Mouse (Mus musculus) neutrophil, adult 5-6 weeks (primary cell): ENCODE measurements around the gene Gm13279. TPM values are rescaled to one million over a fixed set of nuclear protein-coding genes. Genes with fewer than 3 reads are reported as not detected.
"Not testable (repeated sequence)": the region's sequence is repeated elsewhere in the genome, so short reads cannot be mapped to it uniquely, and the experiment has no call there.

Source experiments
- ATAC-seq: fragments of 151-379, 151-347 bp; 2 replicates; pipeline ENCODE4 v1.8.0; 2017; ENCODE audit warnings: mild to moderate bottlenecking, moderate TSS enrichment; ENCODE audit not compliant: insufficient number of reproducible peaks, poor library complexity, low FRiP score, severe bottlenecking; ENCODE audit errors: extremely low read depth
- total RNA-seq: library from RNA; stranded (forward); fragments of 200-1000 nt; gene quantifications from 2 replicates; pipeline ENCODE4 v1.2.3, GENCODE M21; 2017

The Gm13279 gene
- total RNA-seq, 1 experiment from 2014 or later = not detected

- not testable (repeated sequence) for ATAC-seq
Measured at GRCm38 (mm10) chr4:88788402-88788801, 8.8 kb upstream of the Gm13279 start, which contains the start of gene Gm13277. Gene Gm13277 (plus strand): TSS chr4:88788632.

DNA sequence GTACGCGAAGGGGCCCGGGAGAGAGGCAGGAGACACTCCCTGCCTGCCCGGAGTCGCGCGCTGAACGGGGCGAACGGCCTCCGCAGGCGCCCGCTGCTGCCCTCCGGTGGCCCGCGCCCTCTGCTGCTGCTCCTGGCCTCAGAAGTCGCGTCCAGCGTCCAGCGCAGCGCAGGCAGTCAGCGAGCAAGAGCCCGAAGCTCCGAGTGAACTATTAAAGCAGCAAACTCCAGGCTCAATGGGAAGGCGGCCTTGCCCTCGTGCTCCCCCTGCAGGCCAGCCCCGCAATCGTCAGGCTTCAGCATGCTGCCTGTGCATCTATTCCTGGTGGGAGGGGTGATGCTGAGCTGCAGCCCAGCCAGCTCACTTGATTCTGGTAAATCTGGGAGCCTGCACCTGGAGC lies 5.9 kb upstream of the Gm13279 start, which contains the start of gene Gm13278:
Gene Gm13278 (plus strand): TSS at position 301 of the 400 bp plus-strand sequence.
- not testable (repeated sequence) for ATAC-seq

- not testable (repeated sequence) for ATAC-seq
Measured at GRCm38 (mm10) chr4:88793936-88794675, 3.1 kb upstream of the Gm13279 start, which contains the start of gene Gm13275. Gene Gm13275 (plus strand): TSS chr4:88794487.

DNA sequence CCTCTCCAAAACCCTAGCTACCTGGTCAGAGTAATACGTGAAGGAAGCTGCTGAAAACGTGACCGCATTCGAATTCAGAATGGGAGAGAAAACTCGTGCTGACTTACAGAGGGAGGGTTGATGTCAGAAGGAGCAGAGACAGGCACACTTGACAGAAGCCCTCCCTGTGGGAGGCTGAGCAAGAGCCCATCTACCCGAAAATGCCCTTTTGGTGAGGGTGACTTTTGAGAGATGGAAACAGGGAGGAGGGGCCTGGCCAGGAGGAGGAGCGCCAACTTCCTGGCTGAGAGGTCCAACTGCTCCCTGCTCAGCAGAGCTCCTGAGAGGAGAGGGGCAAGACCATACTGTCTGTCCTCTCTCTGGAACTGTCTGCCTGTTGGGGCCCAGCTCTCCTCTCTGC lies 2.2 kb downstream of the Gm13279 start, which contains the start of gene Gm13285:
Gene Gm13285 (plus strand): TSS at position 301 of the 400 bp plus-strand sequence.
- ATAC-seq = not testable (repeated sequence)

- ATAC-seq = not testable (repeated sequence)
Measured at GRCm38 (mm10) chr4:88802954-88803353, 5.8 kb downstream of the Gm13279 start, which contains the start of gene Gm13287. Gene Gm13287 (plus strand): TSS chr4:88803254.

- not testable (repeated sequence) for ATAC-seq
Measured at GRCm38 (mm10) chr4:88805231-88805630, 8.0 kb downstream of the Gm13279 start, which contains the start of gene Gm13288. Gene Gm13288 (plus strand): TSS chr4:88805531.

- not testable (repeated sequence) for ATAC-seq
Measured at GRCm38 (mm10) chr4:88805761-88806160, 8.6 kb downstream of the Gm13279 start.

- ATAC-seq = no peak
Measured at GRCm38 (mm10) chr4:88815928-88816327, 18.7 kb downstream of the Gm13279 start, which contains the start of gene Ifna7. Gene Ifna7 (plus strand): TSS chr4:88816228.

- no peak for ATAC-seq
Measured at GRCm38 (mm10) chr4:88819659-88820058, 22.5 kb downstream of the Gm13279 start, which contains the start of gene Ifna11. Gene Ifna11 (plus strand): TSS chr4:88819959.

GRCm38 (mm10) chr4:88822995-88823394 lies 25.8 kb downstream of the Gm13279 start:
- ATAC-seq = no peak

GRCm38 (mm10) chr4:88827116-88827515 lies 29.9 kb downstream of the Gm13279 start, which contains the start of gene Ifna6:
Gene Ifna6 (plus strand): TSS chr4:88827416.
- ATAC-seq = not testable (repeated sequence)

- ATAC-seq = no peak
Measured at GRCm38 (mm10) chr4:88830523-88830922, 33.3 kb downstream of the Gm13279 start.

DNA sequence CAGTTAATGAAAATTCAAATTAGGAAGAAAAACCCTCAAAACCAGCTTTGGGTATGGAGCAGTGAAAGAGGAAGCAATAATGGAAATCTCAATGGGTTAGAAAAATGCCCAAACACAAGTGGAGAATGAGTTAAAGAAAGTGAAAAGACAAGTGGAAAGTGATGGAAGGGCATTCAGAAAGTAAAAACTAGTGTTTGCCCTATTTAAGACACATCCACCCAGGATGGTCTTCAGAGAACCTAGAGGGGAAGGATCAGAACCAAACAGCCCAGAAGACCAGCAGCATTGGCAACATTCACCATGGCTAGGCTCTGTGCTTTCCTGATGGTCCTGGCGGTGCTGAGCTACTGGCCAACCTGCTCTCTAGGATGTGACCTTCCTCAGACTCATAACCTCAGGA lies 38.0 kb downstream of the Gm13279 start, which contains the start of gene Ifna5:
Gene Ifna5 (plus strand): TSS at position 301 of the 400 bp plus-strand sequence.
- ATAC-seq = not testable (repeated sequence)

DNA sequence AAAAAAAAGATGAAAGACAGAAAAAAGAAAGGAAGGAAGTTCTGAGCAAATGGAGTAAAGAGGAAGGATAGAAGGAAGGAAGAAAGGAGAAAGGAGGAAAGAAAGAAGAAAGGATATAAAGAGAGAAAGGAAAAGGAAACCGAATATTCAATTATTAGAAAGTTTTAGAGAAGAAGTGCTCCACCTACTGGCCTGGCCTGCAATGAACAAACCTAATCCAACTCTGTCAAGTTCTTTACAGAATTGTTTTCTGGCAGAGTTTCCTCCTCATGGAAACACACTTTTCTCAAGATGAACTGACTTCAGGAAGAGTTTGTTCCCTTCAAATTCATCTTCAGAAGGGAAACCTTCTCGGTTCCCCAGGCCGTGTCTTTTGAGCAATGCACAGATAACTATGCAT lies 41.6 kb downstream of the Gm13279 start:
- peak; percentile 39; the same call in 1 of the 2 replicates for ATAC-seq

- no peak for ATAC-seq
Measured at GRCm38 (mm10) chr4:88840058-88840457, 42.9 kb downstream of the Gm13279 start.

GRCm38 (mm10) chr4:88841438-88841911 lies 44.3 kb downstream of the Gm13279 start, which contains the start of gene Ifna4:
Gene Ifna4 (plus strand): TSS chr4:88841861.
- no peak for ATAC-seq

DNA sequence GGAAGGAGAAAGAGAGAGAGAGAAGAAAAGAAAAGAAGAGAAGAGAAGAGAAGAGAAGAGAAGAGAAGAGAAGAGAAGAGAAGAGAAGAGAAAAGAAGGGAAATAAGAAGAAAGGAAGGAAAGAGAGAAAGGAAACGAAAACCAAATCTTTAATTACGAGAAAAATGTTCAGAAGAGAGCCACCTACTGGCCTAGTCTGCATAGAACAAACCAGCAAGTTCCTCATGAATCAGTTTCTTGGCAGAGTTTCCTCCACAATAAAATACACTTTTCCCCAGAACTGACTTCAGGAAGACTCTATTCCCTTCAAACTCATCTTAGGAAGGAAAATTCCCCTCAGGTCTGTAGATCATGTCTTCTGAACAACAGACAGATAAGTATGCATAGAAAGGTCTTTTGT lies 48.1 kb downstream of the Gm13279 start:
- no peak for ATAC-seq
